Mouse (Mus musculus) lung, postnatal 4 days (tissue): Measurements from ENCODE around the gene Neb.
"Not testable (repeated sequence)": the region's sequence is repeated elsewhere in the genome, so short reads cannot be mapped to it uniquely, and the experiment has no call there.

Experiments
- DNase-seq, 2 experiments: peaks; one replicate each; pipeline ENCODE4 v3.0.0; 2021

Gene Neb

DNA sequence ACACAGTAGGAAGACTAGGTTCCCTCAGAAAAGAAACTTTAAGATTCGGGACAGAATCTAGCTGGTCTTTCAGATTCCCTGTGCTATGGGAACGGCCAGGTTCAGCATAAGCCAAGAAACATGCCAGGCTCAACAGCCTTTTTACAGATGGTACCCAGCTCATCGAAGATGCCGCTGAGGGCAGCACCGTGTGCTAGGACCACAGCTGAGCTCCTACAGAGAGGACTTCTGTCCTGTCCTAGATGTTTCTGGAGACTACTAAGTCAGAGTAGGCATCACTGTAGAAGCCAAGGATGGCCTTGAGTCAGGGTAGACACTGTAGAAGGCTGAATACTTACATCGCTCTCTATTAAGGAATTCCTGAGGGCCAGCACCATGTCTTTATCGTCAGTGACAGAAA lies 201.1 kb downstream of the Neb start:
- DNase-seq, result no peak

GRCm38 (mm10) chr2:52176537-52176936 lies 201.7 kb downstream of the Neb start:
- DNase-seq, result no peak

DNA sequence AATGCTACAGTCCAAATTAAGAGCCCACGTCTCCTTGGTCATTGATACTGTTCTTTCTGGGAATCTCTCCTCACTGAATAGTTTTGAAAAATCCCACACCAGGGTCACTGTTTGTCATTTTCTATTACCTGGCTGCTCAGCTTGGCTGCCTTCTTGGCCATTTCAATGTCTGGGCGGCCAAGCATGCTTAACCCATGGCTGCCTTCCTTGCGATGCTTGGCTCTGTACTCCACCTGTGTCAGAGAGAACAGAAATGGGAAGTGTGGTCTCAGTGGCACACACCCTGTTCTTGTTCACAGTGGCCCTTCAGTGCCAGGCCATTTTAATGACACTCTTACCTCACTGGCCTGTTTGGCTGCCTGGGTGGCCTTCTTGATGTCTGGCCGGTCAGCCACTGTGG lies 203.3 kb downstream of the Neb start:
- no peak for DNase-seq

GRCm38 (mm10) chr2:52169243-52170005 lies 208.8 kb downstream of the Neb start:
- no peak for DNase-seq

DNA sequence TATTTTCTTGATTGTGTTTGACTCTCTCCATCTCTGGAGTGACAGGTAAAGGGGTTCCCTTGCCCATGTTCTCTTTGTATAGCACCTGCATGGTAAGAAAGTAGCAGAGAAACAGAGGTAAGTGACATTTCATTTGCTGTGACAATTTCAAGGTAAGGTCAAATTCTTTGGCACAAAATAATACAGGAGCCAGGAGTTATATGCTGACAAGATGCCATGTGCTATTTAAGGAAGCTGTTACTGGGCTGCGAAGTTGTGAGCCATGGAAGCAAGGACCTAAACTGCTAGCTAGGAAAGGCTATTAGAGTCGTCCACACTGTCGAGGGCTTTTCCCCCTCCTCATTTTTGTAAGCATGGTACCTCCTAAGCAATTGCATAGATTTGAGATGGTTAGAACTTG lies 225.2 kb downstream of the Neb start:
- DNase-seq, result no peak

GRCm38 (mm10) chr2:52133351-52133750 lies 244.9 kb downstream of the Neb start:
- peak; percentile 5 to 19 for DNase-seq

- not testable (repeated sequence) for DNase-seq
Observed at GRCm38 (mm10) chr2:52131370-52131769, 246.9 kb downstream of the Neb start.

DNA sequence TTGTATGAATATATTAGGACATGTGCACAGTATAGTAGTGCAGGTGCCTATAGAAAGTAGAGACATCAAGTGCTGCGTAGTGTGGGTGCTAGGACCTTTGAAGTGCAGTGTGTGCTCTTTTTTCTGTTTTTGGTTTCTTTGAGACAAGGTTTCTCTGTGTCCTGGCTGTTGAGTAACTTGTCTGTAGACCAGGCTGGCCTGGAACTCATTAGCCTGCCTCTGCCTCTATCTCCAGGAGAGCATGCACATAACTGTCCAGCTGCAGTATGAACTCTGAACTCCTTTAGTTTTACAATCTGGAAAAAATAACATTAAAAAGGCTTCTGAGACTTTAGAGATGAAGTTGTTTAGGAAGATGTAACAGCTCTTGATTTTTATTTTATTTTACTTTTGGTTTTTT lies 264.2 kb downstream of the Neb start:
- no peak for DNase-seq
